Mouse (Mus musculus) kidney, postnatal 4 days (tissue): ENCODE data around the gene Inafm1.
"Not testable (repeated sequence)": the region's sequence is repeated elsewhere in the genome, so short reads cannot be mapped to it uniquely, and the experiment has no call there.

Experiments used
- DNase-seq, 2 experiments: peaks; one replicate each; pipeline ENCODE4 v3.0.0; 2021; ENCODE audit warnings: mixed read lengths in 2 of 2

The Inafm1 gene

GRCm38 (mm10) chr7:16296766-16297390 is 23.5 kb upstream of the Inafm1 start:
- DNase-seq: peak; percentile 93 to 95

GRCm38 (mm10) chr7:16296146-16296545 is 22.7 kb upstream of the Inafm1 start:
- no peak for DNase-seq

- DNase-seq: peak; percentile 75 to 85
Measured at GRCm38 (mm10) chr7:16295321-16295900, 22.0 kb upstream of the Inafm1 start.

- DNase-seq: peak; percentile 96 to 97
Measured at GRCm38 (mm10) chr7:16294837-16295236, 21.4 kb upstream of the Inafm1 start.

GRCm38 (mm10) chr7:16294346-16294745 is 20.9 kb upstream of the Inafm1 start:
- DNase-seq: peak; percentile 65 to 77

DNA sequence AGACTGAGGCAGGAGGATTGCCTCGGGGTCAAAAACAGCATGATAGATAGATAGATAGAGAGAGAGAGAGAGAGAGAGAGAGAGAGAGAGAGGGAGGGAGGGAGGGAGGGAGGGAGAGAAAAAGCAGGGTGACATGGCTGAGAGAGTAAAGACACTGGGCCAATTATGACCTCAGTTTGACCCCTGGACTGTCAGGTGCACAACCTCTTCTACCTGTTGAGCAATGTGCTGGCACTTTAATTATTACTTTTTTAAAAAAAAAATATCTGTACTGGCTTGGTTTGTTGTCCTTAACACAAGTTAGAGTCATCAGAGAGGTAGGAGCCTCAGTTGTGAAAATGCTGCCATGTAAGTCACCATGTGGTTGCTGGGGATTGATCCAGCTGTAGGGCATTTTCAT is 14.4 kb upstream of the Inafm1 start:
- DNase-seq: no peak

GRCm38 (mm10) chr7:16287016-16287415 is 13.6 kb upstream of the Inafm1 start:
- no peak for DNase-seq

GRCm38 (mm10) chr7:16286026-16286961 is 12.9 kb upstream of the Inafm1 start, which contains the start of gene Ccdc9:
Gene Ccdc9, minus strand, starts transcription at chr7:16286795.
- peak; percentile 100 for DNase-seq

DNA sequence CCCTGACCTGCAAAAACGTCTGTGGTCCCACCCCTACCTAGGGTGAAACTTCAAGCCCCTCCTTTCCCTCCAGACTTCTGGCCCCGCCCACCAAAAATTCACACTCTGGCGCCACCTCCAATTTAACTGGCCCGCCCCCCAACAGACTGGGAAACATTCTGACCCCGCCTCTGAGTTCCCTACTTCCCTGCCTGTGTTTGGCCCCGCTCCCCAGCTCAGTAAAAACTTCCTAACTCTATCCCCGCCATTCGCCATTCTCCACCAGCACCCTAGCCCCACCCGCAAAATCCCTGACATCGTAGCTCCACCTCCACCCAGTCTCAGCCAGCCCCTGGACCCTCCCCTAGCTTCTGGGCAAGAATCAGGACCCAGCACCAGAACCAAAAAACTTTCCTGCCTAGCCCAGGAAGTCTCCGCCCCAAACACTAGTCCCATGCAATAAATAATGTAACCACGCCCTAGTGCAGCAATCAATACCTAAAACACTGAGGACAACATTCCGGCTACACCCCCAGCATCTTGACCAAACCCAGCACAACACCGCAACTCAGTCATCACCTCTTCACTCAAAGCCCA is 12.1 kb upstream of the Inafm1 start:
- DNase-seq: peak; percentile 88 to 91

GRCm38 (mm10) chr7:16284904-16285303 is 11.5 kb upstream of the Inafm1 start:
- no peak for DNase-seq

DNA sequence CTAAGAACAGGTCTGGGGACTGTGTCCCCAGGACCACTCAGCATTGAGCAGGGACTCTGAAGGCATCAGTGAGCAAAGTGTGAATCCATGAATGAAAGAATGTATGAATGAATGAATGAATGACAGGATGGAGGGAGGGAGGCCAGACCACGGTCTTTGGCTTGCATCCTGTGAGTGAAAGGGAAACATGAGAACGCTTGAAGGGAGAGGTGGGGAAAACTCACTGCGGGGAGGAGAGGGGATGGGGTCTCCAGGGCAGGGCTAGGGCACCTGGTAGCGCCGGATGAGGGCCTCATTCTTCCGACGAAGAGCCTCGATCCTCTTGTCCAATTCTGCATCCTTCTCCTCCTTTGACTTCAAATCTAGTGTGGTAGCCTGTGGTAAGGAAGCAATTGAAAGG is 10.6 kb upstream of the Inafm1 start:
- DNase-seq: no peak

DNA sequence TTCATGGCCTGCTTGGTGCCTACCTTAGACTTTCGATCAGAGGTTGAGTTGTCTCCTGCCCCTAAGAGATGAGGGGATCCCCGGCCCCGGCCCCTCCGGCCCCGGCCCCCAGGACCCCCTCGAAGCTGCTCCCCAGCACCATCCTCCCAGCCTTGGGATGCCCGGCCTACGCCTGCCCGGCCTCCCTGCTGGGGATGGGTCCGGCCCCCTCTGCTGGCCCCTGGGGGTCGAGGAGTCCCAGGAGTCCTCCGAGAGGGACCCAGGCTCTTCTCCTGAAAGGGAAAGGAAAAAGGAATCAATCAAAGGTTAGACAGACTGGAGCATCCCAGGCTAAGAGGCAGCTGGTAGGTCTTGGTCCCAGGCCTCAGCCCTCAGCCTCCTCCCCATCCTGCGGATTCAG is 8.9 kb upstream of the Inafm1 start:
- DNase-seq: no peak

DNA sequence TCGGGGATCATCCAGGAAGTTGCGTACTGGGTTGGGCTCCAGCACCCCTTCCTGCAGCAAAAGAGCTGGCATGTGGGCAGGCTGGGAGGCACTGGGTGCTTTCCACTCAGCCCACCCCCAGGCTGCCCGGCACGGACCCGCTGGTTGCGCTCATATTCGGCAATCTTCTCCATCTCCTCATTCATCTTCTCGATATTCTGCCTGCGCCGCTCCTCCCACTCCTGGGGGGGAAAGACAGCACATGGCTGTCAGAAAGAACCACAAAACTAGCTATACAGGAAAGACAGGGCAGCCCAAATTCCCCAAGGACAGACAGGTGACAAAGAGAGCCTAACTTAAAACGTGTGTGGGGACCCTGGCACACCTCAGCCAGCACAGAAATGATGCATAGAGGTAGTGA is 7.3 kb upstream of the Inafm1 start:
- DNase-seq: no peak

- DNase-seq: no peak
Measured at GRCm38 (mm10) chr7:16274922-16275890, 1.8 kb upstream of the Inafm1 start.

DNA sequence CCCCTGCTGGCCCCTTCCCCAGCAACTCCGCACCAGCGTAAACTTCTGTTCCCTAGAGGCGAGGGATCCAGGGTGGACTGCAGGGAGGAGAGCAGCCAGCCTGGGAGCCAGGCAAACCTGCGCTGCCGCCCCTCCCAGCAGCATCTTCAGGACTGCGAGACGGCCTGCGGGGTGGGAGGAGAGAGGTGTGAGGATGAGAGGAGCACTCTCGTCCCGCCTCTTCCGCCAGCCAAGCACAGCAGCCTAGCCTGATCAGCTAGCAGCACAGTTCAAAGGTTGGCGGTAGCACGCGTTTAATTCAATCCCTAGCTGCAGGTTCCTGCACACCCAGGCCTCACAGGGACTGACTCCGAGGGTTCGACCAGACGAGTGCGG is 336 bp upstream of the Inafm1 start:
- DNase-seq: peak; percentile 79 to 89

DNA sequence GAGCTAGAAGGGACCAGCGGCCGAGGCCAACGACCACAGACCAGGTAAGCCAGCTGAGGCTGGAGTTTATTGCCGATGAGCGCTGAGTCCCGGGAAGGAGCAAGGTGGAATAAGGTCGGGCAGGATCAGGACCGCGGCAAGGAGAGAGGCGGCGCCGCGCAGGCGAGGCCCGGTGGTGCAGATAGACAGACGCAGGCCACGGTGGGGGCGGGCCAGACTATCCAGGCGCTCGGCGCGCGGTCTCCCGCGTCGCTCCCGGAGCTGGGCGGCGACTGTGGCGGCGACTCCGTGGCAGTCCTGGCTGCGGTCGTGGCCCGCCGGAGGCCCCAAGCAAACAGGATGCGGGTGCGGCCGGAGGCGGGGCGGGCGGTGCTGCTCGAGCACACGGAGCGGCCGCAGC is 736 bp downstream of the Inafm1 start:
- peak; percentile 81 to 88 for DNase-seq

DNA sequence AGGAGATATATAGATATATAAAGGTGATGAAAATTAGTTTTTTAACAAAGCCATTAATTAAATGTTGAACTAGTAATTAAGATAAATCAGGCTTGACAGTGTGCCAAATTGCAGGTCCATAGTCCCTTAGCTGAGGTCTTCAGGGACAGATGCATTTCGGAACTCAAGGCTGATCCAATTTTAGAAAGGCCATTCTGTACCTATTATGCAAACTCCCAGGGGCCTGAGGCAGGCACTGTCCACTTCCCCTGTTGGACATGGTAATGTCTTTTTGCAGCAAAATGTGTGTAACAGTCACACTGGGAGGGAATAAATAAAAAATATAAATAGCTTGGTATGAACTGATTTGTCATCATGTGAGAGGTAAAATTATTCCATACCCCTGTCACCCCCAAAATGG is 2.3 kb downstream of the Inafm1 start:
- DNase-seq: no peak

DNA sequence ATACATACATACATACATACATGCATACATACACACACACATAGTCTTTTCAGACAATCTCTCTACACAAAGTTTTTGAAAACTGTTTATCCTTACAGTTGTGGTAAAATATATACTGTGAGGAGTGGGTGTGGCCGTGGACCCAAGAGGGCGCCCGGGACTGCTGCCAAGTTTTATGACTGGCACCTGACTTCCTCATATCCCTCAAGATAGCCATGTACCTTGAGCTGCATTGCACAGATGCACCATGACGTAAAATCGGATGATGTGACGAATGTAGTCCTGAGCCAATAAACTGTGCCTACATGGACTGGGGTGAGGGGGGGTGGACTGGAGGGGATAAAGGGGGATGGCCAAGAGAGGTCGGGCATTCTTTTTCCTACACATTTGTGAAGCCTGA is 6.8 kb downstream of the Inafm1 start:
- DNase-seq: not testable (repeated sequence)

GRCm38 (mm10) chr7:16265856-16266255 is 7.6 kb downstream of the Inafm1 start:
- DNase-seq: no peak

DNA sequence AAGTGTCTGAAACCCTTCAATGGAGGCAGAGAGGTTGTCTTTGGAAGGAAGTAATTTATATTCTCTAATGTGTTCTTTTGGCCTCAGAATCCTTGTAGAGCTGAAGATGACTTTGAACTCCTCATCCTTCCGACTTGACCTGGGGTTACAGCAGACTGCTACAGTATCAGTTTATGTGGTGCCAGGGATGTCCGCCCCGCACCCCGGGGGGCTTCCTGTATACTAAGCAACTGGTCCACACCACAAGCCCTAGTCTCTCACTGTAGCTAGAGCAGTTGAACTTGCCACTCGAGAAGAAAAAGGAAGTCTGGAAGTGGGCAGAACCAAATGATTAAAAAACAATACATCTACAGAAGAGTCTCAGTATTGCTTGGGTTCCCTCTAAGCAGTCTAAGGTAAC is 9.6 kb downstream of the Inafm1 start:
- DNase-seq: no peak

DNA sequence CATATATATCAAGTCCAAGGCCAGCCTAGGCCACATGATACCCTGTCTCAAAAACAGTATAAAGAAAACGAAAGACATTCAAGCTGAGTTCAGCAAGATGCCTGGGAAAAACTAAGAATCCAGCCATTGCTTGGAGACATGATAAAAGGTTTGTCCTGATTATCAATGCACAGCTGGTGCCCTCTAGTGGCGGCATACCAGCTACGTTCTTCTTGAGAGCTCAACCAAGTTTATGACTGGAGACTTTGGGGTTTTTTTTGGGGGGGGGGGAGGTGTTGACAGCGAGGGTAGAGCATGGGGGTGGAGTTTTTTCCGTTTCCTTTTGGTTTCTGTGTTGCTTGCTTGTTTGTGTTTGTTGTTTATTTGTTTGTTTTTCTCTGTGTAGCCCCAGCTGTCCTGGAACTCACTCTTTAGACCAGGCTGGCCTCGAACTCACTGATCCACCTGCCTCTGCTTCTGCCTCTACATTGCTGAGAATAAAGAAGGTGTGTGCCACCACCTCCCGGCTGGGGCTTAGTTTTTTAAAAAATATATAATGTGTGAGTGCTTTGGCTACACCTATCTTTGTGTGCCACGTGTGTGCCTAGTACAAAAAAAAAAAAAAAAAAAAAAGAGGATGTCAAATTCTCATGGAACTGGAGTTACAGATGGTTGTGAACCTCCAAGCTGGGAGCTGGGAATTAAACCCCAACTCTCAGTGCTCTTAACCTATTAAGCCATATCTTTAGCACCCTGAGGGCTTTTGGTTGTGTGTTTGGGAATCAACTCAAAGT is 10.2 kb downstream of the Inafm1 start:
- DNase-seq: peak; percentile 90 to 92
